Mouse (Mus musculus) forebrain, embryonic 11.5 days (tissue): Measurements from ENCODE around the gene Cpt2. TPM values are rescaled to one million over a fixed set of nuclear protein-coding genes. Genes with fewer than 3 reads are reported as not detected.

Experiments used
- ATAC-seq: fragments of 200-750 bp; cut with Nextera tagmentation; replicated peaks from 2 replicates; pipeline ENCODE4 v1.8.0; 2017; ENCODE audit warnings: moderate TSS enrichment; ENCODE audit not compliant: low FRiP score
- DNase-seq: peaks from one replicate; pipeline ENCODE4 v3.0.0-alpha.2; 2017; ENCODE audit warnings: low spot score
- H3K27ac ChIP-seq: fragments of 300-500 bp; sonication (generic); 2 replicates; pipeline ENCODE4 v1.5.1; 2014; ENCODE audit warnings: low read depth, low read length
- H3K27me3 ChIP-seq: fragments of 300-500 bp; sonication (generic); 2 replicates; pipeline ENCODE4 v1.6.1; 2014; ENCODE audit warnings: mild to moderate bottlenecking, low read length, mixed read lengths; ENCODE audit not compliant: control insufficient read depth, insufficient read depth
- H3K36me3 ChIP-seq: fragments of 300-500 bp; sonication (generic); 2 replicates; pipeline ENCODE4 v1.6.1; 2014; ENCODE audit warnings: mild to moderate bottlenecking, low read length, moderate library complexity, mixed read lengths; ENCODE audit not compliant: control insufficient read depth, insufficient read depth
- H3K4me1 ChIP-seq: fragments of 300-500 bp; sonication (generic); replicated peaks from 2 replicates; pipeline ENCODE4 v1.6.1; 2014; ENCODE audit warnings: low read length, mixed read lengths; ENCODE audit not compliant: control insufficient read depth, insufficient read depth
- H3K4me2 ChIP-seq: fragments of 300-500 bp; sonication (generic); 2 replicates; pipeline ENCODE4 v1.6.1; 2014; ENCODE audit warnings: low read depth, mild to moderate bottlenecking, low read length, moderate library complexity, mixed read lengths; ENCODE audit not compliant: severe bottlenecking
- H3K4me3 ChIP-seq: fragments of 300-500 bp; sonication (generic); 2 replicates; pipeline ENCODE4 v1.5.1; 2014; ENCODE audit warnings: low read depth, low read length
- H3K9ac ChIP-seq: fragments of 300-500 bp; sonication (generic); 2 replicates; pipeline ENCODE4 v1.6.1; 2014; ENCODE audit warnings: low read length
- H3K9me3 ChIP-seq: fragments of 300-500 bp; sonication (generic); 2 replicates; pipeline ENCODE4 v1.6.1; 2016; ENCODE audit warnings: low read length, mixed read lengths; ENCODE audit not compliant: control insufficient read depth
- WGBS: fragments of 180-500 bp; shearing (Covaris S2); extraction: QIAGEN DNeasy Blood & Tissue Kit; methylation state at CpG from one replicate; pipeline ENCODE4 v1.1.7; 2014; 5-methylcytosine and 5-hydroxymethylcytosine counted together
- polyA plus RNA-seq: library from polyadenylated mRNA; unstranded; fragments of >200 nt; fragmentation: Nextera tagmentation; extraction: Ambion mirVana; gene quantifications from 2 replicates; pipeline ENCODE4 v1.2.1, GENCODE M21; 2014

Gene Cpt2
- polyA plus RNA-seq, 1 experiment from 2014 or later, result 31.6 TPM

GRCm38 (mm10) chr4:107879254-107880050 is 44.0 kb downstream of the Cpt2 start, which contains the start of gene Magoh:
Gene Magoh (plus strand): TSS chr4:107879755.
- 3% methylated on average over 48 of the region's 48 CpGs for WGBS
- no peak within 1 kb of the TSS for H3K27ac ChIP-seq
- peaks cover 4% of the 10 kb centered on the region for H3K4me1 ChIP-seq
- peak; percentile 97 for DNase-seq
- no peaks in the 10 kb centered on the region for H3K9me3 ChIP-seq
- peak within 1 kb of the TSS; percentile 66 for H3K4me2 ChIP-seq
- H3K4me3 ChIP-seq, result peak within 1 kb of the TSS; percentile 80
- no peaks in the 10 kb centered on the region for H3K27me3 ChIP-seq
- ATAC-seq, result peak; percentile 95
- peaks cover 3% of the 10 kb centered on the region; the same call in 1 of the 2 replicates for H3K36me3 ChIP-seq
- peak within 1 kb of the TSS; percentile 81 for H3K9ac ChIP-seq

DNA sequence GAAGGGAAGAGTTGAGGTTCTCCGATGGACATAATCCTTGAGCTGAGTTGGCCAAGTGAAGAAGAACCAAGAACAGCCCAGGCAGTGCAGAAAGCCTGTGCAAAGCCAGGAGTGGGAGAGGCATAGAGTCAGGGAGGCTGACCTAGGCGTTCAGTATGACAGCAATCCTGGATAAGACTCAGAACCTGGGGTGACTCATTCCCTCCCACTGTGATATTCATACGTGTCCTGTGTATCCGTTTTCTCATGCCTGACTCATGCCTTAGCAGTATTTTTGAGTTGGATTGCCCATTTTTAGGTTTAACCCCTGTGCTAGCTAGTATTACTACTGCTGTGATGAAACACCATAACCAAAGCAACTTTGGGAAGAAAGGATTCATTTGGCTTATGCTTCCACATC is 58.5 kb downstream of the Cpt2 start:
- H3K4me1 ChIP-seq, result no peaks in the 10 kb centered on the region
- no peak overlapping the region for H3K4me2 ChIP-seq
- H3K9me3 ChIP-seq, result no peaks in the 10 kb centered on the region
- WGBS, result 88% methylated on average over 4 of the region's 4 CpGs
- no peak overlapping the region for H3K9ac ChIP-seq
- H3K36me3 ChIP-seq, result peaks cover 6% of the 10 kb centered on the region
- no peak overlapping the region for H3K27ac ChIP-seq
- H3K27me3 ChIP-seq, result no peaks in the 10 kb centered on the region
- ATAC-seq (no peak), DNase-seq (no peak)
- H3K4me3 ChIP-seq, result no peak overlapping the region

DNA sequence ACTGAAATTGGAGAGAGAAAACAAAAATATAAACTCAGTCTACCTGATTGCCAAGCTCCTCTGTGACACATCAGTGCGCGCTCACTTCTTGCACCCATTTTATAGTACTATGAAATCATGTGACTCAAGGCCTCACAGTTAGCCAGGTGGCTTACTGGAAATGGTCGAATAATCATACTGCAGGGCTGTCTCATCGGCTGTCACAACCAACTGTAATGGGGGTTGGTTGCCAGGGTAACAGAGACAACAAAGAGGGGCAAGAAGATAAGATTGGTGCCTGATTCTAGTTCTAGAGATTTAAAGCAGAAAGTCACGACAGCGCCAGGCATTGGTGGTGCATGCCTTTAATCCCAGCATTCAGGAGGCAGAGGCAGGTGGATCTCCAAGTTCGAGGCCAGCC is 64.4 kb downstream of the Cpt2 start:
- peaks cover 3% of the 10 kb centered on the region for H3K36me3 ChIP-seq
- H3K4me2 ChIP-seq, result no peak overlapping the region
- no peak overlapping the region for H3K27ac ChIP-seq
- no peaks in the 10 kb centered on the region for H3K9me3 ChIP-seq
- no peaks in the 10 kb centered on the region for H3K27me3 ChIP-seq
- no peak overlapping the region for H3K4me3 ChIP-seq
- no peak overlapping the region for H3K9ac ChIP-seq
- no peak for ATAC-seq
- H3K4me1 ChIP-seq, result no peaks in the 10 kb centered on the region
- DNase-seq, result no peak
- WGBS, result 93% methylated on average over 7 of the region's 7 CpGs

GRCm38 (mm10) chr4:107856958-107857686 is 66.3 kb downstream of the Cpt2 start:
- Histone ChIP-seq H3K27me3 (no peaks in the 10 kb centered on the region), H3K27ac (no peak overlapping the region), H3K4me3 (no peak overlapping the region), H3K9me3 (no peaks in the 10 kb centered on the region), H3K36me3 (peaks cover 3% of the 10 kb centered on the region), H3K4me1 (no peaks in the 10 kb centered on the region), H3K4me2 (no peak overlapping the region), H3K9ac (no peak overlapping the region)
- DNase-seq (peak; percentile 29), ATAC-seq (no peak)
- 81% methylated on average over 11 of the region's 11 CpGs for WGBS

Other genes starting within 250 kb of the Cpt2 start
- 6.0 and 7.4 TPM in 2 replicates for gene Dmrtb1, start 239.4 kb downstream of the Cpt2 start, polyA plus RNA-seq
- gene Lrp8, start 121.3 kb downstream of the Cpt2 start, polyA plus RNA-seq, result 33.9 and 36.6 TPM in 2 replicates
- 214 and 246 TPM in 2 replicates for gene Magoh, start 43.9 kb downstream of the Cpt2 start, polyA plus RNA-seq
- gene 0610037L13Rik, start 33.8 kb downstream of the Cpt2 start, polyA plus RNA-seq, result 108 and 116 TPM in 2 replicates
- gene Slc1a7, start 44.7 kb upstream of the Cpt2 start, polyA plus RNA-seq, result not detected in 2 replicates
- gene Podn, start 172.8 kb upstream of the Cpt2 start, polyA plus RNA-seq, result 0.33 and 0.39 TPM in 2 replicates
- gene Scp2, start 221.4 kb upstream of the Cpt2 start, polyA plus RNA-seq, result 200 and 225 TPM in 2 replicates
- gene Echdc2, start 241.8 kb upstream of the Cpt2 start, polyA plus RNA-seq, result 17.2 and 17.9 TPM in 2 replicates